Mouse (Mus musculus) Muller cell, postnatal 12 days (primary cell): ENCODE data around the gene Kcnrg.

Experiments
- DNase-seq: peaks from one replicate; pipeline ENCODE4 v3.0.0-alpha.2; 2015; ENCODE audit errors: inconsistent ontology term

The Kcnrg gene

GRCm38 (mm10) chr14:61645547-61645946, 38.3 kb downstream of the Kcnrg start:
- no peak for DNase-seq

- peak; percentile 68 for DNase-seq
These were observed 40.1 kb downstream of the Kcnrg start for GRCm38 (mm10) chr14:61647182-61647880.

GRCm38 (mm10) chr14:61647881-61648684, 40.8 kb downstream of the Kcnrg start:
- DNase-seq: peak; percentile 64

- peak; percentile 99 for DNase-seq
These were observed 41.6 kb downstream of the Kcnrg start for GRCm38 (mm10) chr14:61648685-61649504.

GRCm38 (mm10) chr14:61650291-61650960, 43.2 kb downstream of the Kcnrg start:
- no peak for DNase-seq

GRCm38 (mm10) chr14:61656469-61656868, 49.2 kb downstream of the Kcnrg start:
- DNase-seq: no peak

- no peak for DNase-seq
These were observed 54.2 kb downstream of the Kcnrg start for GRCm38 (mm10) chr14:61661496-61661895.

GRCm38 (mm10) chr14:61662307-61662706, 55.0 kb downstream of the Kcnrg start:
- DNase-seq: no peak
